Mouse (Mus musculus) heart, embryonic 13.5 days (tissue): ENCODE results near the gene Tlr5. TPM values are rescaled to one million over a fixed set of nuclear protein-coding genes. Genes with fewer than 3 reads are reported as not detected.

Source experiments
- ATAC-seq: fragments of 200-750 bp; cut with Nextera tagmentation; 2 replicates; pipeline ENCODE4 v1.8.0; 2017; ENCODE audit warnings: moderate TSS enrichment; ENCODE audit not compliant: insufficient number of reproducible peaks, low FRiP score, low TSS enrichment; ENCODE audit errors: extremely low read depth
- H3K27ac ChIP-seq: fragments of 300-500 bp; sonication (generic); replicated peaks from 2 replicates; pipeline ENCODE4 v1.5.1; 2015; ENCODE audit warnings: moderate library complexity, mild to moderate bottlenecking, inconsistent platforms
- H3K27me3 ChIP-seq: fragments of 300-500 bp; sonication (generic); replicated peaks from 2 replicates; pipeline ENCODE4 v1.6.1; 2015; ENCODE audit warnings: mild to moderate bottlenecking, inconsistent platforms
- H3K36me3 ChIP-seq: fragments of 300-500 bp; sonication (generic); 2 replicates; pipeline ENCODE4 v1.6.1; 2015; ENCODE audit warnings: mild to moderate bottlenecking, inconsistent platforms
- H3K4me1 ChIP-seq: fragments of 300-500 bp; sonication (generic); 2 replicates; pipeline ENCODE4 v1.6.1; 2015; ENCODE audit warnings: inconsistent platforms
- H3K4me2 ChIP-seq: fragments of 300-500 bp; sonication (generic); 2 replicates; pipeline ENCODE4 v1.6.1; 2015; ENCODE audit warnings: inconsistent platforms, mild to moderate bottlenecking, moderate library complexity
- H3K4me3 ChIP-seq: fragments of 300-500 bp; sonication (generic); 2 replicates; pipeline ENCODE4 v1.5.1; 2015; ENCODE audit warnings: moderate library complexity, mild to moderate bottlenecking, inconsistent platforms
- H3K9ac ChIP-seq: fragments of 300-500 bp; sonication (generic); 2 replicates; pipeline ENCODE4 v1.6.1; 2015; ENCODE audit warnings: inconsistent platforms, mild to moderate bottlenecking, moderate library complexity
- H3K9me3 ChIP-seq: fragments of 300-500 bp; sonication (generic); 2 replicates; pipeline ENCODE4 v1.6.1; 2016; ENCODE audit warnings: inconsistent platforms
- WGBS: fragments of 180-500 bp; shearing (Covaris S2); methylation state at CpG from one replicate; pipeline ENCODE4 v1.1.7; 2015; ENCODE audit warnings: mixed read lengths; 5-methylcytosine and 5-hydroxymethylcytosine counted together
- polyA plus RNA-seq: library from polyadenylated mRNA; unstranded; fragments of >200 nt; fragmentation: Nextera tagmentation; extraction: Ambion mirVana; gene quantifications from 2 replicates; pipeline ENCODE4 v1.2.1, GENCODE M21; 2015

The Tlr5 gene
- polyA plus RNA-seq, 1 experiment from 2014 or later, result 3.1 TPM

DNA sequence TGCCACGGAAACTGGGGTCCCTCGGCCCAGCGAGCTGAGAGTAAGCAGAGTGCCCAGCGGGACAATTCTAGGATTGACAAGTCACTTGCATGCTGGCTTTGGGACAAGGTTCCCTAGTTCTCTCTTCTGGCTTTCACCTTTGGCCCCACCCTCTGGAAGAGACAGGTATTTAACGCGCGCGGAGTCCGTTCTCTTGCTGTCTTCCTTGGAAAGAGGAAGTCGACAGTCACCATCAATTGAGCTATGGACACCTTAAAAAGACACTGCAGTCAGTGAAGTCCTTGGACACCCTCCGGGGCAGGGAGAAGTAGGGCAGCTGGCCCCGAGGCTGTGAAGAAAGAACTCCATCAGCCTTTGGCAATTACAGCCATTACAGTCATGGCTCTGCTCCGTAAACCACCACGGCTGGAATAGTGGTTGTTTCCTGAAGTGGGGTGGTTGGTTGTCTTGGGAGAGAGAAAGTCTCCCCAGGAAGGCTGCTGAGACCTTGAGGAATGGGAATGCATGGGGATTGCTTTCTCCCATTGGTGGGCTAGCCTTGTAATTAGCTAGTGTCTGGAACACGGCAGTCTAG, 546 bp downstream of the Tlr5 start:
- H3K4me1 ChIP-seq, result peaks cover 82% of the 10 kb centered on the region
- H3K27me3 ChIP-seq, result no peaks in the 10 kb centered on the region
- peak overlapping the region; percentile 53 for H3K4me3 ChIP-seq
- no peaks in the 10 kb centered on the region for H3K9me3 ChIP-seq
- WGBS, result 19% methylated on average over 15 of the region's 15 CpGs
- H3K9ac ChIP-seq, result peak overlapping the region; percentile 79
- H3K27ac ChIP-seq, result peak overlapping the region; percentile 91
- peak overlapping the region; percentile 72 for H3K4me2 ChIP-seq
- ATAC-seq, result no peak
- peaks cover 6% of the 10 kb centered on the region; the same call in 1 of the 2 replicates for H3K36me3 ChIP-seq

GRCm38 (mm10) chr1:182956186-182956960, 1.8 kb downstream of the Tlr5 start:
- Histone ChIP-seq H3K36me3 (peaks cover 6% of the 10 kb centered on the region; the same call in 1 of the 2 replicates), H3K9me3 (no peaks in the 10 kb centered on the region), H3K9ac (peak overlapping the region; percentile 79), H3K4me2 (peak overlapping the region; percentile 72), H3K4me3 (peak overlapping the region; percentile 53), H3K27ac (peak overlapping the region; percentile 91), H3K27me3 (no peaks in the 10 kb centered on the region), H3K4me1 (peaks cover 79% of the 10 kb centered on the region)
- 33% methylated on average over 12 of the region's 12 CpGs for WGBS
- ATAC-seq, result no peak

- WGBS, result 75% methylated on average over 16 of the region's 16 CpGs
- peak overlapping the region; percentile 72 for H3K4me2 ChIP-seq
- H3K36me3 ChIP-seq, result peaks cover 6% of the 10 kb centered on the region; the same call in 1 of the 2 replicates
- no peaks in the 10 kb centered on the region for H3K9me3 ChIP-seq
- ATAC-seq, result no peak
- peaks cover 75% of the 10 kb centered on the region for H3K4me1 ChIP-seq
- H3K9ac ChIP-seq, result peak overlapping the region; percentile 79
- H3K27me3 ChIP-seq, result no peaks in the 10 kb centered on the region
- H3K27ac ChIP-seq, result peak overlapping the region; percentile 91
- no peak overlapping the region for H3K4me3 ChIP-seq
Observed at GRCm38 (mm10) chr1:182957001-182957757, 2.6 kb downstream of the Tlr5 start.

DNA sequence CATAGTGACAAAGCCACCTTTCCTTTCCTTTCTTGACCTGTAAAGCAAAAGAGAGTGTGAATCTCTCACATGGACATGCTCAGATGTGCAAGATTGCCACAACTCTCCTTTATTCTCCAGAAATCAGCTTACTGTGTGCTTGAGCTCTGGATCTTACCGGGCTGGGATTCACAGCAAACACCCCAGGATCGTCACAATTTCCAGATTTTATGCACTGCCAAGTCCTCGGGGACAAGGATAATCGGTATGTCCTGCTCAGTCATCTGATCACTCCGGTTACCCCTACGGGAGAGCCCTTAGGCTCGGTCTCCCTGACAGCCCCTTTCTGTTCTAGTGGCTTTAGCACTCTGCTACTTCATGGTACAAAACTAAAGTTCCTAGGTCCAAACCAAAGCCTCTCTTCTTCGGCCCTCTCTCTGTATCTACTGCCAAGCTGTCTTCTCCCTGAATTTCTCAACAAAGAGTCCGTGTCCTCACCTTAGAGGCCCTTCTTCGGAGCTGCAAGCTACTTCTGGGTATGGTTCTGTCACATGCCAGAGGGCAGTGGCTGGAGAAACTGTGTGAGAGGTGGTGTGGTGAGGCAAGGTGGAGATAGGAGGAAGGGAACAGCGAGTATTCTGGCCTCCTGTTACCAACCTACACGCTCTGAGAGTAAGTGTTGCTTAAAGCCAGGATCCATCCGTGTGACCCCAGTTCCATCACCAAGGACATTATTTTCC, 3.4 kb downstream of the Tlr5 start:
- 79% methylated on average over 13 of the region's 13 CpGs for WGBS

GRCm38 (mm10) chr1:182958824-182959223, 4.2 kb downstream of the Tlr5 start:
- no peaks in the 10 kb centered on the region for H3K27me3 ChIP-seq
- peak overlapping the region; percentile 56; the same call in 1 of the 2 replicates for H3K4me3 ChIP-seq
- H3K4me2 ChIP-seq, result peak overlapping the region; percentile 90
- H3K4me1 ChIP-seq, result peaks cover 62% of the 10 kb centered on the region
- H3K27ac ChIP-seq, result peak overlapping the region; percentile 79
- peaks cover 6% of the 10 kb centered on the region; the same call in 1 of the 2 replicates for H3K36me3 ChIP-seq
- no peak for ATAC-seq
- no peaks in the 10 kb centered on the region for H3K9me3 ChIP-seq
- WGBS, result 36% methylated on average over 3 of the region's 3 CpGs
- peak overlapping the region; percentile 83; the same call in 1 of the 2 replicates for H3K9ac ChIP-seq

More for the DNA sequence above, 3.4 kb downstream of the Tlr5 start:
- no peak for ATAC-seq
- H3K36me3 ChIP-seq, result peaks cover 6% of the 10 kb centered on the region; the same call in 1 of the 2 replicates
- H3K4me3 ChIP-seq, result no peak overlapping the region
- H3K4me1 ChIP-seq, result peaks cover 70% of the 10 kb centered on the region
- no peaks in the 10 kb centered on the region for H3K9me3 ChIP-seq
- 0 out of 2 replicates have a peak overlapping the region, but pooled peaks have one; percentile 91 for H3K27ac ChIP-seq
- peak overlapping the region; percentile 83; the same call in 1 of the 2 replicates for H3K9ac ChIP-seq
- no peak overlapping the region for H3K4me2 ChIP-seq
- H3K27me3 ChIP-seq, result no peaks in the 10 kb centered on the region

- WGBS, result under 1% methylated on average over 17 of the region's 17 CpGs
- ATAC-seq, result no peak
- Histone ChIP-seq H3K36me3 (peaks cover 6% of the 10 kb centered on the region; the same call in 1 of the 2 replicates), H3K9me3 (no peaks in the 10 kb centered on the region), H3K9ac (peak overlapping the region; percentile 83), H3K4me3 (peak overlapping the region; percentile 56), H3K4me1 (peaks cover 57% of the 10 kb centered on the region), H3K27ac (peak overlapping the region; percentile 79), H3K27me3 (no peaks in the 10 kb centered on the region), H3K4me2 (peak overlapping the region; percentile 90)
Observed at GRCm38 (mm10) chr1:182959251-182959691, 4.7 kb downstream of the Tlr5 start.

DNA sequence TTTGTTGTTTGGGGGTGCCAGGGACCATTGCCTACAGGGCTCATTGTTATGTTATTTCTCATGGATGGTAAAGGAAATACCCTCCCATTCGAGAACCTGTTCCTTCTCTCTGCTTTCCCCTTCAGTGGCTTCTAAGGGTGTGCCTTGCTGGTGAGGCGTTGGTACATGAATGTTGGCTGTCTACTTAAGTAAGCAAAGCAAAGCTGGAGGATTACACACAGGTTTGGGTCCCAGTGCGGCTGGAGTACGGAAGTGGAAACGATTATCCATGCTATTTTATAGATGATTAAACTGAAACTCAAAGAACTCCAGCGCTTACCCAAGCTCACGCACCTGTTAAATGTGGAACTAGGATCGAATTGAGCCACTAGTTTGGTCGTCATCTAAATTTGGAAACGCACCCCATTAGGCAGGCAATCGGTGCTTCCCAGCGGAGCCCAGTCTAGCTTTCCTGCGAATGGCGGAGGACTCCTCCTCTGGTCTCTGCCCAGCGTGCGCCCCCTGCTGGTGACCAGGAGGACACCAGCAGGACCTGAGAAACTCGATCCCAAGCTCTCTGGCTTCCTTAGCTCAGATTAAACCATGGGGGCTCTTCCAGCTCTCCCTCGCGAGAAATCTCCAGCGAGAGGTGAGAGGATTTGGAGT, 5.3 kb downstream of the Tlr5 start:
- Histone ChIP-seq H3K9me3 (no peaks in the 10 kb centered on the region), H3K36me3 (peaks cover 6% of the 10 kb centered on the region; the same call in 1 of the 2 replicates), H3K27me3 (no peaks in the 10 kb centered on the region), H3K9ac (peak overlapping the region; percentile 83), H3K27ac (peak overlapping the region; percentile 79), H3K4me3 (peak overlapping the region; percentile 56), H3K4me2 (peak overlapping the region; percentile 90), H3K4me1 (peaks cover 53% of the 10 kb centered on the region)
- under 1% methylated on average over 20 of the region's 20 CpGs for WGBS
- ATAC-seq, result no peak

GRCm38 (mm10) chr1:182961076-182961475, 6.5 kb downstream of the Tlr5 start:
- H3K36me3 ChIP-seq, result peaks cover 6% of the 10 kb centered on the region; the same call in 1 of the 2 replicates
- peaks cover 41% of the 10 kb centered on the region for H3K4me1 ChIP-seq
- no peaks in the 10 kb centered on the region for H3K27me3 ChIP-seq
- no peak overlapping the region for H3K4me2 ChIP-seq
- H3K4me3 ChIP-seq, result no peak overlapping the region
- ATAC-seq, result no peak
- no peaks in the 10 kb centered on the region for H3K9me3 ChIP-seq
- no peak overlapping the region for H3K27ac ChIP-seq
- H3K9ac ChIP-seq, result no peak overlapping the region
- 75% methylated on average over 5 of the region's 5 CpGs for WGBS

GRCm38 (mm10) chr1:182963329-182963728, 8.7 kb downstream of the Tlr5 start:
- H3K27me3 ChIP-seq, result no peaks in the 10 kb centered on the region
- 51% methylated on average over 5 of the region's 5 CpGs for WGBS

DNA sequence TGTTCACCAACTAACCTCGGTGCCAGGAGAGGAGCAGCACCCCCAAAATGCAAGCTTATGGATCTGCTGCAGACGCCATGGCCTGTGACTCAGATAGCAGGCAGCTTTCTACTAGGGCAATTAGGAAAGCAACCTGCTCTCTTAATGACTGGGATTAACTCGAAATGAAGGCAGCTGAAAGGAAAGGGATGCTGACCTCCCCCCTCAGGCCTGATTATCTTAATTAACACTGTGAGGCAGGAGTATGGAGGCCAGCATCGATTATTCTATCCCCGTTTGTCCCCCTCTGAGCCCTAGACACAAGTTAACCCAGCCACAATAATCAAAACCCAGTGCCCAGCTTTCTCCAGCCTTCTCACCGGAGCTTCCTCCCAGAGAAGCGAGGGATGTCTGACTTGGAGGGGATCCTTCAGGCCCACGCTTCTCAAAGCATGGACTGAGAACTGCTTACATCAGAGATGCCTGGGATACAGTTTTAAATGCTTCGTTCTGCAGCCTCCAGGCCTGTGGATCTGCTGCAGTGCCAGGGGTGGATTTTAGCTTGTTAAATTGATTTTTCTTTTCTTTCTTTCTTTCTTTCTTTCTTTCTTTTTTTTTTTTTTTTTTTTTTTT, 10.4 kb downstream of the Tlr5 start:
- H3K27me3 ChIP-seq, result no peaks in the 10 kb centered on the region
- H3K4me2 ChIP-seq, result no peak overlapping the region
- no peak overlapping the region for H3K4me3 ChIP-seq
- no peak for ATAC-seq
- 65% methylated on average over 9 of the region's 9 CpGs for WGBS
- peaks cover 4% of the 10 kb centered on the region for H3K4me1 ChIP-seq
- H3K27ac ChIP-seq, result no peak overlapping the region
- H3K9me3 ChIP-seq, result no peaks in the 10 kb centered on the region
- no peak overlapping the region for H3K9ac ChIP-seq
- H3K36me3 ChIP-seq, result peaks cover 8% of the 10 kb centered on the region; the same call in 1 of the 2 replicates

More at GRCm38 (mm10) chr1:182963329-182963728, 8.7 kb downstream of the Tlr5 start:
- Histone ChIP-seq H3K4me3 (no peak overlapping the region), H3K9ac (no peak overlapping the region), H3K4me1 (peaks cover 19% of the 10 kb centered on the region), H3K9me3 (no peaks in the 10 kb centered on the region), H3K4me2 (no peak overlapping the region), H3K36me3 (peaks cover 3% of the 10 kb centered on the region; the same call in 1 of the 2 replicates), H3K27ac (no peak overlapping the region)
- no peak for ATAC-seq
